Mouse (Mus musculus): Measurements from ENCODE around the gene Tmco1. TPM values are rescaled to one million over a fixed set of nuclear protein-coding genes. Genes with fewer than 3 reads are reported as not detected.

Tmco1 gene
- polyA plus RNA-seq (2012; fragmentation: generic; extraction: Trizol) = 10 to 100 TPM in 1 of 2 experiments, 1 to 10 TPM in 1; 9.1 to 37.5 TPM

GRCm38 (mm10) chr1:167308261-167309054 lies at the start of gene Tmco1:
TSS of gene Tmco1 (plus strand) at chr1:167308378.

GRCm38 (mm10) chr1:167285320-167285355 lies 23.0 kb upstream of the Tmco1 start, which contains the start of gene Uck2:
TSS of gene Uck2 (minus strand) at chr1:167285320.

DNA sequence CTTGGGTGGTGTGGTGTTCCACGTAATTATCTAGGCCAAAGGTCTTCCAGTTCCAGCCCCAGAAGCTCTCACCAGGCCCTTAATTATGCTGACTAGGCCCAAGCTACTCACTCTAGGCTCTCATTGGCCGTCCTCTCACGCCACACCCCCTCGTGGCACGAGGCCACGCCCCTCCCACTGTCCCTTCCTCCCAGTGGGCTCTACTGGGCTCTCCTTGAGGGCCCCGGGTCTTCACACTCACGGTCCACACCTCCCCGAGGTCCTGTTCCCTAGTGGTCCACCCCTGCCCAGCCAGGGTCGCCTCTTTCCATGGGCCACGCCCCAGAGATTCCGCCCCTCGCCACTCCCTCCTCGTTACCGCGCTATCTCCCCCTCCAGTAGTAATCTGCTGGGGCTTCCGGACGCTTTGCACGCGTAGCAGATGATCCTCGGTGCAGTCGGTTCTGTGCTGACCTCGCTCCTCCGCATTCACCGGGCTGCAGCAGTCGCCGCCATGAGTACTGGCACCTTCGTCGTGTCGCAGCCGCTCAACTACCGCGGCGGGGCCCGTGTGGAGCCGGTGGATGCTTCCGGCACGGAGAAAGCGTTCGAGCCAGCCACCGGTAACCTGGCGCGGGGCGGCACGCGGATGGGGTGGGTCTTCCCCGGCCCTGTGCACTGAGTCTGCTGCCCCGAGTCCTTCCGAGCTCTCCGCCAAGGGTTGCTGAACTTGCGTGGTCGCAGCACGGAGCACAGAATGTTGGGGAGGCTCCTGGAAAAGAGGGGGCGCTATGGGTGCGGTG lies 41.8 kb downstream of the Tmco1 start, which contains the start of gene Aldh9a1:
Gene Aldh9a1 (plus strand): TSS at position 177 of the 782 bp plus-strand sequence.

Other genes starting within 250 kb of the Tmco1 start
- gene Uck2, start 23.1 kb upstream of the Tmco1 start, polyA plus RNA-seq (2012; fragmentation: generic; extraction: Trizol) = 10 to 100 TPM; 25.1 to 68.4 TPM
- gene Aldh9a1, start 41.6 kb downstream of the Tmco1 start, polyA plus RNA-seq (2012; fragmentation: generic; extraction: Trizol) = 10 to 100 TPM; 11.4 to 52.5 TPM
- 100 to 1,000 TPM; 112 to 235 TPM for gene Mgst3, start 85.5 kb downstream of the Tmco1 start, polyA plus RNA-seq (2012; fragmentation: generic; extraction: Trizol)
- gene Lrrc52, start 158.4 kb downstream of the Tmco1 start, polyA plus RNA-seq (2012; fragmentation: generic; extraction: Trizol) = not detected

Measured in C3H10T1/2 (cell line).